Comparison of ENCODE assay signal across 11 mouse cellular contexts in genomic region chr10:79553176-79553575, GRCm38 (mm10). TPM values are rescaled to one million over a fixed set of nuclear protein-coding genes. Genes with fewer than 3 reads are reported as not detected.
DNase-seq lines count a peak whose midpoint lies in the region; ATAC-seq and TF ChIP-seq lines count a peak whose summit lies in the region.
"Had no signal": no experiment of that assay in that cellular context is flagged by ENCODE, and none has a peak within 500 bp of the region (broad histone marks: within the 10 kb centered on the region; RNA-seq: fewer than 3 reads in every experiment).

No protein-coding gene starts in this region.

- ATAC-seq in kidney, embryonic 15.5 days (replicated peaks; ENCODE audit: low FRiP score): no peak
- ATAC-seq in hindbrain, postnatal 0 days: no peak

- no peak overlapping the region for H3ac ChIP-seq in myocyte (ENCODE audit: control insufficient read depth, insufficient read length)

- peak overlapping the region; percentile 96 for H3K4me3 ChIP-seq in kidney, embryonic 15.5 days (replicated peaks)
- peak overlapping the region; percentile 77 for H3K4me3 ChIP-seq in embryonic fibroblast, embryonic 13.5 days (ENCODE audit: insufficient read depth, low read length)
- H3K4me3 ChIP-seq in hindbrain, postnatal 0 days (ENCODE audit: low read length): no peak overlapping the region
- peak overlapping the region; percentile 34 for H3K4me3 ChIP-seq in myocyte

- TF ChIP-seq CTCF in embryonic fibroblast, embryonic 13.5 days (IDR thresholded peaks at IDR 0.05; ENCODE audit: borderline replicate concordance, insufficient read depth, low read length): no peak
- no peak for TF ChIP-seq CTCF in hindbrain, postnatal 0 days (IDR thresholded peaks at IDR 0.05; ENCODE audit: low read depth)

- H3K4me2 ChIP-seq in kidney, embryonic 15.5 days: peak overlapping the region; percentile 87
- peak overlapping the region; percentile 94; the same call in 1 of the 2 replicates for H3K4me2 ChIP-seq in hindbrain, postnatal 0 days (ENCODE audit: low read depth, low read length)
- H3K4me2 ChIP-seq in myocyte (ENCODE audit: low read depth): peak overlapping the region; percentile 91

- no peaks in the 10 kb centered on the region for H3K27me3 ChIP-seq in kidney, embryonic 15.5 days
- no peaks in the 10 kb centered on the region for H3K27me3 ChIP-seq in hindbrain, postnatal 0 days (ENCODE audit: insufficient read depth, low read length)
- no peaks in the 10 kb centered on the region for H3K27me3 ChIP-seq in myocyte (ENCODE audit: control insufficient read depth, insufficient read depth, insufficient read length)

- DNase-seq in kidney, postnatal 14 days: no peak
- DNase-seq in hindbrain, postnatal 0 days (ENCODE audit: low spot score): no peak
- DNase-seq in natural killer cell, adult 2 months (ENCODE audit: low spot score in 2 of 2): no peak
- no peak for DNase-seq in urinary bladder, postnatal 4 days (ENCODE audit: low spot score in 2 of 2)
- no peak for DNase-seq in left cerebral cortex, adult 8-10 months (ENCODE audit: low spot score in 2 of 2)

- no peak overlapping the region for H3K27ac ChIP-seq in kidney, embryonic 15.5 days
- H3K27ac ChIP-seq in embryonic fibroblast, embryonic 13.5 days (ENCODE audit: insufficient read depth, low read length): no peak overlapping the region
- H3K27ac ChIP-seq in hindbrain, postnatal 0 days: no peak overlapping the region
- H3K27ac ChIP-seq: liver, embryonic 15.5 days had no signal

- no peak overlapping the region for H3K9ac ChIP-seq in kidney, embryonic 15.5 days
- no peak overlapping the region for H3K9ac ChIP-seq in hindbrain, postnatal 0 days (replicated peaks; ENCODE audit: low read length)
- H3K9ac ChIP-seq: liver, embryonic 15.5 days had no signal

- peaks cover 28% of the 10 kb centered on the region for H3K4me1 ChIP-seq in kidney, embryonic 15.5 days
- H3K4me1 ChIP-seq in embryonic fibroblast, embryonic 13.5 days (ENCODE audit: control insufficient read depth, insufficient read depth, low read length): peaks cover 3% of the 10 kb centered on the region; the same call in 1 of the 2 replicates
- peaks cover 22% of the 10 kb centered on the region for H3K4me1 ChIP-seq in hindbrain, postnatal 0 days (ENCODE audit: insufficient read depth, low read length)

- 84% methylated on average over 6 of the region's 6 CpGs for WGBS in kidney, embryonic 15.5 days
- 89% methylated on average over 6 of the region's 6 CpGs for WGBS in hindbrain, postnatal 0 days

- H3K36me3 ChIP-seq in kidney, embryonic 15.5 days: peaks cover 27% of the 10 kb centered on the region
- peaks cover 21% of the 10 kb centered on the region for H3K36me3 ChIP-seq in hindbrain, postnatal 0 days (ENCODE audit: insufficient read depth, low read length)
- peaks cover under 1% of the 10 kb centered on the region for H3K36me3 ChIP-seq in myocyte (ENCODE audit: control insufficient read depth, insufficient read depth)

- peaks cover 12% of the 10 kb centered on the region for H3K79me2 ChIP-seq in myocyte (ENCODE audit: control insufficient read depth, insufficient read depth)

- H3K9me3 ChIP-seq in kidney, embryonic 15.5 days (replicated peaks): no peaks in the 10 kb centered on the region
- no peaks in the 10 kb centered on the region for H3K9me3 ChIP-seq in hindbrain, postnatal 0 days (ENCODE audit: low read length)
- H3K9me3 ChIP-seq: liver, embryonic 15.5 days had no signal

- no peak for TF ChIP-seq POLR2A in embryonic fibroblast, embryonic 13.5 days (IDR thresholded peaks at IDR 0.05; ENCODE audit: low read depth, low read length)
- TF ChIP-seq POLR2A in myocyte (IDR thresholded peaks at IDR 0.05; ENCODE audit: insufficient read length, low read depth): no peak

TF ChIP-seq in myocyte, 11 proteins besides CTCF, POLR2A, EP300 and RAD21:
- no peak for TF ChIP-seq REST (IDR thresholded peaks at IDR 0.05; ENCODE audit: insufficient read depth, insufficient read length)
- TF ChIP-seq SRF (IDR thresholded peaks at IDR 0.05; ENCODE audit: control insufficient read depth, insufficient read length, low read depth): no peak
- no peak for TF ChIP-seq E2F4 (IDR thresholded peaks at IDR 0.05; ENCODE audit: insufficient read depth)
- no peak for TF ChIP-seq TCF3 (IDR thresholded peaks at IDR 0.05; ENCODE audit: insufficient read length, low read depth)
- TF ChIP-seq TCF12 (IDR thresholded peaks at IDR 0.05; ENCODE audit: insufficient read depth, poor library complexity, severe bottlenecking): no peak
- TF ChIP-seq USF1 (IDR thresholded peaks at IDR 0.05; ENCODE audit: low read depth): no peak
- TF ChIP-seq POLR2AphosphoS2 (IDR thresholded peaks at IDR 0.05; ENCODE audit: insufficient read length, low read depth): no peak
- no peak for TF ChIP-seq MYOD1 (IDR thresholded peaks at IDR 0.05; ENCODE audit: control insufficient read depth in 1 of 3, insufficient read length in 2 of 3, low read depth in 2 of 3)
- no peak for TF ChIP-seq MAX (IDR thresholded peaks at IDR 0.05; ENCODE audit: low read depth)
- TF ChIP-seq MYOG (IDR thresholded peaks at IDR 0.05; ENCODE audit: control insufficient read depth in 1 of 3, insufficient read depth in 1 of 3, insufficient read length in 2 of 3, low read depth in 2 of 3): no peak
- TF ChIP-seq CEBPB (IDR thresholded peaks at IDR 0.05; ENCODE audit: insufficient read depth, poor library complexity, severe bottlenecking): no peak

RNA-seq across cellular contexts. Expression of gene Mier2, which starts 1.8 kb away (rescaled TPM):
- polyA plus RNA-seq in kidney, embryonic 15.5 days (2015; fragmentation: Nextera tagmentation; extraction: Ambion mirVana): 48.6 and 53.6 TPM in 2 replicates
- polyA plus RNA-seq in embryonic fibroblast, embryonic 13.5 days (2011; ENCODE audit: insufficient read length, low read depth, missing spikeins): 24.7 and 33.6 TPM in 2 replicates
- total RNA-seq in hindbrain, postnatal 0 days (2014; rRNA removed): 115 and 126 TPM in 2 replicates
- polyA plus RNA-seq in hindbrain, postnatal 0 days (2015; fragmentation: Nextera tagmentation; extraction: Ambion mirVana): 36.3 and 37.5 TPM in 2 replicates
- polyA plus RNA-seq in myocyte (2012; fragmentation: generic; extraction: Trizol): 26.6 TPM
- 10 to 100 TPM; 43.1 to 48.8 (median 47.9) TPM for total RNA-seq in left cerebral cortex, adult 8-10 months (2022)

RNA-seq across cellular contexts. Expression of gene Plpp2, which starts 19.6 kb away (rescaled TPM):
- 42.0 and 45.7 TPM in 2 replicates for polyA plus RNA-seq in kidney, embryonic 15.5 days (2015; fragmentation: Nextera tagmentation; extraction: Ambion mirVana)
- polyA plus RNA-seq in embryonic fibroblast, embryonic 13.5 days (2011; ENCODE audit: insufficient read length, low read depth, missing spikeins): 23.5 and 39.4 TPM in 2 replicates
- 30.3 and 38.0 TPM in 2 replicates for total RNA-seq in hindbrain, postnatal 0 days (2014; rRNA removed)
- 16.9 and 17.7 TPM in 2 replicates for polyA plus RNA-seq in hindbrain, postnatal 0 days (2015; fragmentation: Nextera tagmentation; extraction: Ambion mirVana)
- 68.7 TPM for polyA plus RNA-seq in myocyte (2012; fragmentation: generic; extraction: Trizol)
- total RNA-seq in left cerebral cortex, adult 8-10 months (2022): 1 to 10 TPM; 4.8 to 6.3 (median 6.1) TPM

RNA-seq across cellular contexts. Expression of gene Theg, which starts 34.0 kb away (rescaled TPM):
- not detected in 2 replicates for polyA plus RNA-seq in kidney, embryonic 15.5 days (2015; fragmentation: Nextera tagmentation; extraction: Ambion mirVana)
- not detected in 2 replicates for polyA plus RNA-seq in embryonic fibroblast, embryonic 13.5 days (2011; ENCODE audit: insufficient read length, low read depth, missing spikeins)
- total RNA-seq in hindbrain, postnatal 0 days (2014; rRNA removed): not detected in 2 replicates
- polyA plus RNA-seq in hindbrain, postnatal 0 days (2015; fragmentation: Nextera tagmentation; extraction: Ambion mirVana): not detected in 2 replicates
- not detected for polyA plus RNA-seq in myocyte (2012; fragmentation: generic; extraction: Trizol)
- total RNA-seq in left cerebral cortex, adult 8-10 months (2022): 1 to 10 TPM in 1 of 4 experiments, under 1 TPM in 3; 0.33 to 1.3 (median 0.90) TPM
- total RNA-seq: common myeloid progenitor, adult 5-6 weeks; granulocyte monocyte progenitor cell, adult 5-6 weeks had no signal
- polyA plus RNA-seq: liver, embryonic 15.5 days had no signal
